Mouse (Mus musculus): ENCODE results near the gene Cyb561d2.
"Not testable (repeated sequence)": the region's sequence is repeated elsewhere in the genome, so short reads cannot be mapped to it uniquely, and the experiment has no call there.

The Cyb561d2 gene

GRCm38 (mm10) chr9:107571534-107572326 lies 29.7 kb upstream of the Cyb561d2 start:
- DNase-seq (ENCODE audit: low spot score) = no peak

DNA sequence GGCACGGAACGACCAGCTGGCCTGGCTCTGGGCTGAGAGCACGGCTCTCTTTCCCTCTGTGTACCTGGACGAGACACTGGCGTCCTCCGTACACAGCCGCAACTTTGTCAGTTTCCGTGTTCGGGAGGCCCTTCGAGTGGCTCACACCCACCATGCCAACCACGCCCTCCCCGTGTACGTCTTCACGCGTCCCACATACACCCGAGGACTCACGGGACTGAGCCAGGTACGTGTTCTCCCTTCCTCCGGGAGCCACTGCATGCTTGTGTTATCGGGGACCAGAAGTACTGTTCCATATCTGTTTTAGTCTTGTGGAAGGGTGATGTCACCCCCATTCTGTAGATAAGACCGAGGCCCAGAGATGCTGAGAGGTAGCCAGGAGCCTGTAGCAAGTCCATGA lies 28.9 kb upstream of the Cyb561d2 start:
- DNase-seq (ENCODE audit: low spot score) = no peak

GRCm38 (mm10) chr9:107570016-107570415 lies 28.0 kb upstream of the Cyb561d2 start:
- DNase-seq (ENCODE audit: low spot score) = no peak

- DNase-seq (ENCODE audit: low spot score) = peak; percentile 50
Observed at GRCm38 (mm10) chr9:107569270-107569669, 27.3 kb upstream of the Cyb561d2 start.

GRCm38 (mm10) chr9:107568331-107569261 lies 26.6 kb upstream of the Cyb561d2 start:
- peak; percentile 92 for DNase-seq (ENCODE audit: low spot score)

DNA sequence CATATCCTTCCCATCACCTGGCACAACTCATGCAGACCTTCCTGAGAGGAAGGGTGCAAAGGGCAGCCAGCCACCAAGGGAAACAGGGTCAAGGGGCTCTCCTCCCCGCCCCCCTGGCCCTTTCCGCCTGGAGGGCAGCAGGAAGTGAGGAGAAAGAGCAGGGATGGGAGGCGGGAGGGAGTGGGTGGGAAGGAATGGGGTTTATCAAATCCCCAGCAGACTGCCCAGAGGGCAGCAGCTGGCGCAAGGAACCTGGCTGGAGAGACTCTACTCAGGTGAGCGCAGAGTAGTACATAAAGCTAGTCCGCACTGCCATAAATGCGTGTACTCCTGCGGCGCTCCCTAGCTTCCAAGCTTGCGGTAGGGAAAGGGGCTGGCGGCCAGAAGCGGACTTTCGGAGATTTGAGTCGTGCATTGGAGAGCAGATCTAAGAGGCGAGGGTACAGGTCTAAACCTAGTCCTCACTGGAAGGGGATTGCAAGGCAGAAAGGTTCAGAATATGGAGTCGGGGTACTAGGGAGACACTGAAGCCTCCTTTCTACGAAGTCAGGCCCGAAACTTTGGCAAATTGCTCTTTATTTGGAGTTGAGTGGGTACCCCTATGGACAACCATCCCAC lies 25.8 kb upstream of the Cyb561d2 start, which contains the start of gene Hyal2:
TSS of gene Hyal2 (plus strand) at position 244 of the 618 bp plus-strand sequence.
- DNase-seq (ENCODE audit: low spot score) = no peak

DNA sequence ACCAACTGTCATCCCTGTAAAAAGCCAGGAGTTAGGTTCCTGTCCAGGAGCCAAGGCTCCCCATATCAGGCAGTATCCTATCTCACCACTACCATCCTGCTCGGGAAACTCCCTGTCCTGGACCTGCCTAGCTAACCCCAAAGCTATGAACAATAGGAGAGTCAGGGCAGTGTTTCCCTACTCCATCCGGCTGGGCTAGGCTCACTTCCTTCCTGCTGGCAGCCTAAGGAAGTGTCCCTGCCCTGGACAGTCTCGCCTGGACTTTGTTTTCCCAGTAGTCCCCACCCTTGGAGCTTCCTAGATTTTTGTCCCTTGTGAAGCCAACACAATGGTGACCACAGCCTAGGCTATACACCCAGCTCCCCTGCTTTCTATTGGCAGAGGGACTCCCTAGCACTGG lies 24.9 kb upstream of the Cyb561d2 start:
- DNase-seq (ENCODE audit: low spot score) = no peak

DNA sequence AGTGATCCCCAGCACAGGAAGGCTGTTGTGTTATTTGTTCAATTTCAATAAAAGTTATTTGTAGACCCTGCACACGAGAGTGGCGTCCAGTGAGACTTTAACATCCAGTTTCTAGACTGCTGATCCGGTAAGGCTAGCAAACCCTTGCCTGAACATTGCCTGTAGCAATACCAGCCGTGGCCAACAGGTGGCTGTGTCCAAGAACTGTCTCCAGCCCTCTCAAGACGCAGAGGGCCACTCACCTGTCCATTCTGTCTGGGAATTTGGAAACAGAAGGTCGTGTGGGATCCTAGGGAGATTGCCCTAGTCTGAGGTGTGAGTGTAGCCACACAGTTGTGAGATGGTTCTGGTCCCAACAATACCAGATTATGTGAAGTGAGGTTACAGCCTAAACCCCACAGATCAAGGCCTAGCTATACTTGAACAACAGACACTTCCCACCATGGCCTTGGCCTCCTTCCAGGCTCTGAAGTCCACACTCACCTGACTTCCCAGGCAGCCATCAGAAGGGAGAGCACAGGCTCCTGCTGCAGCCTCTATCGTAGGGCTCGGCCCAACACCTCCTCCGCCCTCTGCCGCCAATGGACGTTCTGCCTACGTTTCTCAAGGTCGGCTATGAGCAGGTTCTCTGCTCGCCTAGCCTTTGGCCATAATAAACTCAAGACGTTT lies 24.2 kb upstream of the Cyb561d2 start:
- peak; percentile 93 for DNase-seq (ENCODE audit: low spot score)

DNA sequence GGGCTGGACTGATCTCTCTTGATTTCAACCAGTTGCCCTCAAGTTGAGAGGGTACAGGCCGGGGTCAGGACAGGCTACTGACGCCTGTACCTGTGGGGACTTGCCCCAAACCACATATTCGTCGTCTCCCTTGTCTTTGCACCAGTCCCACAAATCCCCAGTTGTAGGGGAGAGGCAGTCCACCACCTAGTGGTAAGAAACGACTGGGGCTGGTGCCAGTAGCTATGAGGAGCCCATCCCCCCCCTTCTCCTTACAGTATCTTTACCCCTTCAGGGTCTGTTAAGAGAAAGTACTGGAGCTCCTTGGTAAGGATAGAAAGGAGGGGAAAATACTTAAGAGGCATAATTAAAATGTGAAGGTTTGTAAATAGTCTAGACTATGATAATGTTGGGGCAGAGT lies 23.6 kb upstream of the Cyb561d2 start:
- not testable (repeated sequence) for DNase-seq (ENCODE audit: low spot score)

DNA sequence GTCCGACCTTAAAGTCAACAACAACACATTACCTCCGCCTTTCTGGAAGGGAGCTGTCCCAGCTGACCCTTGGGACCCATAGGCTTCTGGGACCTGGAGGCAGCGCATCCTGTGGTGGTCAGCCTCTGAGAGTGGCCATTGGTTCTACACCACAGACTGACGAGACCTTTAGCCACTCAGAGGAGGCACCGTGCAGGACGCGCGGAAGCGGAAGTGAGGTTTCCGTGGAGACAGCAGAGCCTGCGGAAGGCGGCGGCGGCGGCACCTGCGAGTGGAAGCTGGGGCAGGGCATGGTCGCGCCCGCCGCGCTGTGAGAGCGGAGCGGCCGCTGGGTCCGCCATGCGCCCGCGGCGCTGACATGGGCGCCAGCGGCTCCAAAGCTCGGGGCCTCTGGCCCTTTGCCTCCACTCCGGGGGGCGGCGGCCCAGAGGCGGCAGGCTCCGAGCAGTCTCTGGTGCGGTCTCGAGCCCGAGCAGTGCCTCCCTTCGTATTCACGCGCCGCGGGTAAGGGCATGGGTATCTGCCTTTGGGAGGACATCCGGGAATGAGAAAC lies 21.1 kb upstream of the Cyb561d2 start, which contains the start of gene Tusc2:
TSS of gene Tusc2 (plus strand) at position 227 of the 553 bp plus-strand sequence.
- peak; percentile 98 for DNase-seq (ENCODE audit: low spot score)

DNA sequence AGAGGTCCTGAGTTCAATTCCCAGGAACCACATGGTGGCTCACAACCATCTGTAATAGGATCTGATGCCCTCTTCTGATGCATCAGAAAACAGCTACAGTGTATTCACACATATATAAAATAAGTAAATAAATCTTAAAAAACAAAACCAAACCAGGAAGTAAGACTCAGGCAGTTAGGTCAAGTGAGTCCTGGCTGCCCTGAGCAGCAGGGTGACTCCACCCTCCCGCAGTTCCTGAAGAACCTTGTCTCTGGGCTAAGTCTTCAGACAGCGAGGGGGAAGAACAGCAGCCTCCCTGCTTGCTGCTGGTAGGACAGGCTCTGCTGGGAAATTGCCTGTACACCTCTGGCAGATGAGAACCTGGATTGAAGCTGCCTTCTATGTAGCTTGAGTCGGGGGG lies 14.4 kb upstream of the Cyb561d2 start:
- no peak for DNase-seq (ENCODE audit: low spot score)

- DNase-seq (ENCODE audit: low spot score) = no peak
Observed at GRCm38 (mm10) chr9:107555701-107556100, 13.7 kb upstream of the Cyb561d2 start.

DNA sequence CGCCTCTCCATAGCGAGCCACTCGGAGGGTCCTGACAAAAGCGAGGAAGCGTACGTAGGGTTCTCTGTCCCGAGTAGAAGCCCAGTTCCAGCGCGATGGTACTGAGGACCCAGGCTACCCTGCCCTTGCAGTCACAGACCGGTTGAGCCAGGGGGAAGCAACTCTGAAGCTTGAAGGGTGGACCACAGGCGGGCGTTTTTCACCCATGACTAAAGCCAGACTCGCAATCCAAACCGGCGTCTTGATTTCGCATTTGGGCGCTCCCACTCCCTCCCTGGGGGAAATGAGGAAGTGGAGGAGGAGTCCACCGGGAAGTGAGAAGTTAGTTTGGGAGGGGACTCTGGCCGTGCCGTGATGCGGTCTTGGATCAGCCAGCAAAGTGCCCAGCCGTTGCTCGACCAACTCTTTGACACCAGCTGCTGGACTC lies 13.1 kb upstream of the Cyb561d2 start:
- peak; percentile 68 for DNase-seq (ENCODE audit: low spot score)

DNA sequence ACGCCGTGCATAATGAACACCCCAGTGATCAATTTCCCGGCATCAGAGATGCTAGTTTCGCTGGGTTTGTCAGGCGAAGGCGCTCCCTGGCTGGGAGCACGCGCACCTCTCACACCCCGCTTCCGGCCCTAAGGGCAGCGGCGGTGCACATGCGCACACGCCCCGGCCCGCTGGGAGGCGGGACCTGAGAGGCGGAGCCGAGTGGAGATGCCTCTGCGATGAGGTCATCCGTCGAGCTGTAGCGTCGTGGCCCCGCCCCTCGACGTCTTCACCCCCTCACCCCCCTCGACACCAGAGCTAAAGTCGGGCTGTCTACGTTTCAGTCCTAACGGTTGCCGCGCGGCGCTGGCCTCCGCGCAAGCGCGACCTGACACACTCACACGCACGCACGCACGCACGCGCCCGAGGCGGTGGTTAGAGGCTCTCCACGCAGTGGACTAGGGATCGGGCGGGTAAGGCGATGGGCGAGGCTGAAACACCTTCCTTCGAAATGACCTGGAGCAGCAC lies 12.4 kb upstream of the Cyb561d2 start:
- peak; percentile 99 for DNase-seq (ENCODE audit: low spot score)

DNA sequence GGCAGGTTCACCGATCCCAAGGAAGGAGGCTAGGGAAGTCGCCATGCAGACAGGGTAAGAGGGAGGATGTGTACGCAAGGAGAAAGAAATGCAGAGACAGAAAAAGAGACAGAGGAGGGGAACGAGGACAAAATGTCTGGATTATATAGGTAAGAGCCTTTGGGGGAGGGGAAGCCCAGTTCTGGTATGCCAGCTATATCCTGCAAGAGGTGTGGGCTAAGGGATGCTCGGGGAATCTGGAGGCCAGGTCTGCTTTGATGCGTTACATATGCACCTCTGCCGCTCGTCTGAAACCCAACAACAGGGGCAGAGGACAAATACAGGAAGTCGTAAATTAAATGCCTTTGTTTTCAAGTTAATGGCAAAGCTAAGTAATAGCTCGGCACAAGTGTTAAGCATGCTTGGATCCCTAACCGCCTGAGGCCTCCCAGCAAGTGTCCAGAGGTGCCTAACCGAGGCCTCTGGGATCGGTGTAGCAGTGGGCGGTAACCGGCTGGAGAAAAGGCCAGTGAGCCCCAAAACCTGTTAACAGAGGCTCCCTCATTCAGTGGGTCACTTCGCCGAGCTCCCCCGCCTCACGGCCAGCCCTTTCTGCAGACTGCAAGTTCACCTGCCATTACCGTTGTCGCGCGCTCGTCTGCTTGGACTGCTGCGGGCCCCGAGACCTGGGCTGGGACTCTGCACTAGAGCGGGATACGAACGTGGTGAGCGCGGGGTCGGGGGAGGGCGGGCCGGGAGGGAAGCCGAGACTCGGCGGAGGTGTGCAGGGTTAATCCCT lies 11.7 kb upstream of the Cyb561d2 start:
- DNase-seq (ENCODE audit: low spot score) = no peak

DNA sequence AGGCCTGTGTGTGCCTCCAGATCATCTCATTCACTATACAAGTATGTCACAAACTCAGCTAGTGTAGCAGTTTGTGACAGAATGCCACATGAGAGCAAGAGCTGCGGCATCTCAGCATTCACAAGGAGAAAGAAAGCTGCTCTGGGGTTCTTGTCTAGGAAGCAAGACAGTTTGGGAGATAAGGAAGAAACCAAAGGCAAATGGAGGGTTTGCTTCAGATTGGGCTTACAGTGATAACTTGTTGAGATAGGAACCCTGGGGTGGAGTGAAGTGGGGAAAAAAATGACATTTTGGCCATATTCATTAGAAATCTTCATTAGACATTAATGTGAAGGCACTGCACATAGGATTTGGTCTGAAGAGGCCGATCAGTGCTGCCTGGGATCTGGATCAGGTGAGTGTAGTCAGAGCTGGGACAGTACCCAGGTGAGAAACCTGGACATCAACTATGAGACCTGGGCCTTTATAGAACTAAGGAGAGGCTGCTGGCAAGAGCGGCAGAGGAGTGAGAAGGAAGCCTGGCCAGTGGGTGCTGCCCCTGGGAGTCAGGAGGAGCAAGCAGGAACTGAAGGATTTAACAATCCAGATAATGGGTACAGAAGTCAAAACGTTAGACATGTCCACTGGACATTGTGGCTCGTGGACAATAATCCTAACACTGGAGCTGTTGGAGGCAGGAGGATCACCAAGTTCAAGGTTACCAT lies 10.8 kb upstream of the Cyb561d2 start:
- DNase-seq (ENCODE audit: low spot score) = no peak

DNA sequence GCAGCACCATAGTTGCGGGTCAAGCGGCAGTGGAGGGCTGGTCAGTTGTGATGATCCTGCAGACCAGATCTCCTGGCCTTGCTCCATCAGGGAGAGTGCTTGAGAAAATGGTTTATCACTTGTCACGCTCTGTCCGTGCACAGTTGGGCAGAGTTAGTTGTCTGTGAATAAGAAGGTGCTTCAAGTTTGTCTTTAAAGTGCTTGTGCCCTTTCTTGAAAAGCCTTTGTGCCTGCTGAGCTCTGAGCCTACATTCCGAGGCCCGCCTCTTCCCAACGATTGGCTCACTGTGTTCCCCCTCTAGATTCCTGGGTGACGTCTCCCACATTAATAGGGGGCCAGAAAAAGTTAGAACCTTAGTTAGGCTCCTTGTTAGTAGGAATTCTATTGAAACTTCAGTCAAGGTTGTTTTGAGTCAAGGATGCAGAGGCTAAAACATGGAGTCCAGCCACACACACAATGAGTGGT lies 9.9 kb upstream of the Cyb561d2 start:
- DNase-seq (ENCODE audit: low spot score) = peak; percentile 43

- peak; percentile 81 for DNase-seq (ENCODE audit: low spot score)
Observed at GRCm38 (mm10) chr9:107551117-107551889, 9.3 kb upstream of the Cyb561d2 start, which contains the start of gene Rassf1. TSS of gene Rassf1 (plus strand) at chr9:107551555.

Measured in embryo, embryonic 10 days (tissue).